Mouse (Mus musculus) telencephalon, adult 2 months (tissue): Measurements from ENCODE around the gene Egln1.

Source experiments
- DNase-seq: peaks from one replicate; pipeline ENCODE4 v3.0.0-alpha.2; 2011; ENCODE audit warnings: low read depth, low spot score

The Egln1 gene

DNA sequence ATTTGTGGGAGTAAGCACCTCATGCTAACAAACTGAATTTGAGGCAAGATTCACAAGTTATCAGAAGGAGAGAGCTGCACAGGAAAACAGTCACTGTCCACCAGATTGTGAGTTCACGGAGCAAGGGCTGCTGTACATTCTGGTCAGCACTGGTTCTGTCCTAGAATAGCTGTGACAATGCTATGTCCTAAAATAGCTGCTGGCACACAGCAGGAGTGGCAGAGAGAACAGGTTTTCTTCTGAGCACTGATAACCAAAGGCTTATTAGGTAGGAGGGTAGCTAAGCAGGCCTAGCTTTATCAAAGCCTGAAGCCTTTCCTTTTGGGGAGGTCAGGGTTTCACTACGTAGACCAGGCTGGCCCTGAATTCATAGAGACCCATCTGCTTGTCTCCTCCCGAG is 88.9 kb downstream of the Egln1 start:
- no peak for DNase-seq

DNA sequence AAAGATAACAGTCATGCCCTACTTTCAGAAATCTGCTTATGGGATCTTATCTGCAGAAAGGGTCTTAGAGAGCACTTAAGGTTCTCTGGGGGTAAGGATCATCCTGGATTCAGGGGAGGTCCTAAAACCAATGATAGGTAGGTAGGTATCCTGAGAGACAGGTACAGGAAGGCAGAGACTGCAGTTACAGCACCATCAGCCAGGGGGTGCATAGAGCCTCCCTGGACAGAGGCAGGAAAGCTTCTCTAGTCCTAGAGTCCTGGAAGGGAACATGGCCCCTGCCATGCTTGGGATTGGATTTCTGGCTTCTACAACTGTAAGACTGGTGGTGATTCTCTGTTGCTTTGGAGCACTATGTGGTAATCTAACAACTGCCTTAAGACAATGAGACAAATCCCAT is 89.7 kb downstream of the Egln1 start:
- no peak for DNase-seq
